Mouse (Mus musculus) hindbrain, embryonic 12.5 days (tissue): ENCODE results near the gene Gvin1. TPM values are rescaled to one million over a fixed set of nuclear protein-coding genes. Genes with fewer than 3 reads are reported as not detected.
"Not testable (repeated sequence)": the region's sequence is repeated elsewhere in the genome, so short reads cannot be mapped to it uniquely, and the experiment has no call there.

ENCODE experiments used
- ATAC-seq: fragments of 200-750 bp; cut with Nextera tagmentation; 2 replicates; pipeline ENCODE4 v1.8.0; 2017; ENCODE audit warnings: moderate TSS enrichment; ENCODE audit not compliant: low FRiP score
- H3K27ac ChIP-seq: fragments of 300-500 bp; sonication (generic); 2 replicates; pipeline ENCODE4 v1.5.1; 2016; ENCODE audit warnings: mild to moderate bottlenecking
- H3K27me3 ChIP-seq: fragments of 300-500 bp; sonication (generic); 2 replicates; pipeline ENCODE4 v1.6.1; 2016; ENCODE audit warnings: mild to moderate bottlenecking
- H3K36me3 ChIP-seq: fragments of 300-500 bp; sonication (generic); 2 replicates; pipeline ENCODE4 v1.6.1; 2016; ENCODE audit warnings: mild to moderate bottlenecking
- H3K4me1 ChIP-seq: fragments of 300-500 bp; sonication (generic); 2 replicates; pipeline ENCODE4 v1.6.1; 2016
- H3K4me2 ChIP-seq: fragments of 300-500 bp; sonication (generic); replicated peaks from 2 replicates; pipeline ENCODE4 v1.6.1; 2016; ENCODE audit warnings: mild to moderate bottlenecking
- H3K4me3 ChIP-seq: fragments of 300-500 bp; sonication (generic); 2 replicates; pipeline ENCODE4 v1.5.1; 2016; ENCODE audit warnings: mild to moderate bottlenecking
- H3K9ac ChIP-seq: fragments of 300-500 bp; sonication (generic); 2 replicates; pipeline ENCODE4 v1.6.1; 2016; ENCODE audit warnings: mild to moderate bottlenecking, moderate library complexity
- H3K9me3 ChIP-seq: fragments of 300-500 bp; sonication (generic); replicated peaks from 2 replicates; pipeline ENCODE4 v1.6.1; 2016; ENCODE audit warnings: mild to moderate bottlenecking
- WGBS: fragments of 180-500 bp; shearing (Covaris S2); methylation state at CpG from one replicate; pipeline ENCODE4 v1.1.7; 2016; 5-methylcytosine and 5-hydroxymethylcytosine counted together
- polyA plus RNA-seq: library from polyadenylated mRNA; unstranded; fragments of >200 nt; fragmentation: Nextera tagmentation; extraction: Ambion mirVana; gene quantifications from 2 replicates; pipeline ENCODE4 v1.2.1, GENCODE M21; 2016

Gene Gvin1
- polyA plus RNA-seq = 0.21 and 0.36 TPM in 2 replicates

GRCm38 (mm10) chr7:106215177-106215576, at the start of gene Gvin1:
TSS of gene Gvin1 (minus strand) at chr7:106215326.
- H3K4me2 ChIP-seq, H3K9ac ChIP-seq, H3K36me3 ChIP-seq, H3K27me3 ChIP-seq, H3K27ac ChIP-seq, H3K9me3 ChIP-seq, H3K4me3 ChIP-seq, ATAC-seq, H3K4me1 ChIP-seq: not testable (repeated sequence)
- 71% methylated on average over 1 of the region's 1 CpGs for WGBS

GRCm38 (mm10) chr7:106251844-106252517, 36.9 kb upstream of the Gvin1 start:
- Histone ChIP-seq H3K27me3 (no peaks in the 10 kb centered on the region), H3K9me3 (peaks cover 9% of the 10 kb centered on the region; the same call in 1 of the 2 replicates), H3K4me3 (no peak overlapping the region), H3K36me3 (no peaks in the 10 kb centered on the region), H3K4me1 (no peaks in the 10 kb centered on the region), H3K4me2 (no peak overlapping the region), H3K27ac (no peak overlapping the region), H3K9ac (no peak overlapping the region)
- WGBS = 75% methylated on average over 2 of the region's 2 CpGs
- ATAC-seq = 0 out of 2 replicates have a peak, but pooled peaks have one; percentile 35

DNA sequence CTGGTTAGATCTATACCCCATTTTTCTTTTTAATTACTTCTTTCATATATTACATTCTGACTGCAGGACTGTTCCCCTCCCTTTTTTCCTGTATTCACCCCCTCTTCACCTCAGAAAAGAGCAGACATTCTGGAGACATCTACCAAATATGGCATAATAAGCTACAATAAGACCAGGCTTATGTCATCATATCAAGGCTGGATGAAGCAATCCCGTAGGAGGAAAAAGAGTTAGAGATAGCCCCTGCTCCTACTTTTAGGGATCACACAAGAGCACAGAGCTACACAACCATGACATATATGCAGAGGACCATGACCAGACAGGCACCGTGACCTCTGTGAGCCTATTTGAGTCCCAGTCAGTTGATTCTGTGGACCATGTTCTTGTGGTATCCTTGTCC, 33.8 kb upstream of the Gvin1 start:
- Histone ChIP-seq H3K9me3 (peaks cover 9% of the 10 kb centered on the region; the same call in 1 of the 2 replicates), H3K4me1 (no peaks in the 10 kb centered on the region), H3K36me3 (no peaks in the 10 kb centered on the region), H3K27ac (no peak overlapping the region), H3K4me3 (no peak overlapping the region), H3K27me3 (no peaks in the 10 kb centered on the region), H3K4me2 (no peak overlapping the region), H3K9ac (no peak overlapping the region)
- no peak for ATAC-seq
- WGBS = 84% methylated on average over 2 of the region's 2 CpGs

DNA sequence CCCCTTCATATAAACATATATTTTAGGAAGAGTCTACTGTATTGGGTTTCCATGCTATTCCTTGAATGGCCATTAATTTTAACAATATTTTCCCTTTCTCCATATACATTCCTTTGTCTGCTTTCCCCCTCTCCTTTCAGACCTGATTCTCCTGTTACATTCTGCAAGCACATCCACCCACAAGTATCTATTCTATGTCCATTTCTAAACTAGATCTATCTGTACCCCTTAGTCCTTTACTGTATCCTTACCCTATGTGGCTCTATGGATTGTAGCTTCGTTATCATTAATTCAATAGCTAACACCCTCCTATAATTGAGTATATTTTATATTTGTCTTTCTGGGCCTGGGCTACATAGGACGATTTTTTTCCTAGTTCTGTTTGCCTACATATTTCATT, 33.1 kb upstream of the Gvin1 start:
- H3K36me3 ChIP-seq = no peaks in the 10 kb centered on the region
- no peaks in the 10 kb centered on the region for H3K27me3 ChIP-seq
- WGBS = 81% methylated on average over 2 of the region's 2 CpGs
- no peak for ATAC-seq
- H3K27ac ChIP-seq = no peak overlapping the region
- peaks cover 5% of the 10 kb centered on the region; the same call in 1 of the 2 replicates for H3K9me3 ChIP-seq
- H3K9ac ChIP-seq = no peak overlapping the region
- no peak overlapping the region for H3K4me3 ChIP-seq
- H3K4me2 ChIP-seq = no peak overlapping the region
- no peaks in the 10 kb centered on the region for H3K4me1 ChIP-seq

DNA sequence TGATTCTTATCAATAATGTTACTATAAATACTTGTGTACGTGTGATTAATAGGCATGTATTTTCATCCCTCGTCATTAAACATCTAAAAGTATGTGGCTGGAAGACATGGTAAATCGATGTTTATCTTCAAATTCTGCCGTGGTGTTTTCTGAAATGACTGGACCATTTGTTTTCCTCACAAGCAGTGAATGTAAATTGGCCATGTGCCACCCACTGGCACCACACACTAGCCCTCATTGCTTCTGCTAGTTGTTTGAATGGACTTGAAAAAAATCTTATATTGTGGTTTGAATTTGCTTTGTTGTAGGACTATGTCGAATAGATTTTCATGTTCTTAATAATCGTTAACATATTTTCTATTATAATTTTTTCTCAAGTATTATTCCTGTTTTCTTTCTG, 30.5 kb upstream of the Gvin1 start:
- H3K36me3 ChIP-seq = no peaks in the 10 kb centered on the region
- ATAC-seq = no peak
- H3K27ac ChIP-seq = no peak overlapping the region
- H3K4me3 ChIP-seq = no peak overlapping the region
- H3K9ac ChIP-seq = no peak overlapping the region
- 0 out of 2 replicates have a peak, but pooled peaks cover 3% of the 10 kb centered on the region for H3K9me3 ChIP-seq
- H3K4me1 ChIP-seq = no peaks in the 10 kb centered on the region
- H3K4me2 ChIP-seq = no peak overlapping the region
- WGBS = 86% methylated on average over 6 of the region's 6 CpGs
- no peaks in the 10 kb centered on the region for H3K27me3 ChIP-seq

- WGBS = 91% methylated on average over 12 of the region's 12 CpGs
- H3K9me3 ChIP-seq, H3K4me3 ChIP-seq, H3K27ac ChIP-seq, H3K4me1 ChIP-seq, H3K36me3 ChIP-seq, H3K27me3 ChIP-seq, H3K9ac ChIP-seq, ATAC-seq, H3K4me2 ChIP-seq: not testable (repeated sequence)
Measured at GRCm38 (mm10) chr7:106240484-106241275, 25.6 kb upstream of the Gvin1 start.

DNA sequence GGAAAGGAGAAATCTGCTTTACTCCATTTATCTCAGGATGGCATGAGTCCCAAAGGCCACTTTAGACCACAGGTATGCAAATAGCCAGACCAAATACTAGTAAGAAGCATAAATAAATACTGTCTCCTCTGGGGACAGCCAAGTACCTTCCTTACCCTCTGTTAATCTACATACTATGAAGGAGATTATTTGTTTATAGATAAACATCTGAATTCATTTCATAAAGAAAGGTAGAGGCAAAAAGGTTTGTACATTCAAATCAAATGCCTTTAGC, 22.0 kb upstream of the Gvin1 start:
- no peak overlapping the region for H3K9ac ChIP-seq
- no peak overlapping the region for H3K4me2 ChIP-seq
- ATAC-seq = no peak
- H3K4me3 ChIP-seq = no peak overlapping the region
- no peaks in the 10 kb centered on the region for H3K36me3 ChIP-seq
- no peaks in the 10 kb centered on the region for H3K27me3 ChIP-seq
- no peaks in the 10 kb centered on the region for H3K9me3 ChIP-seq
- H3K27ac ChIP-seq = no peak overlapping the region
- no peaks in the 10 kb centered on the region for H3K4me1 ChIP-seq

DNA sequence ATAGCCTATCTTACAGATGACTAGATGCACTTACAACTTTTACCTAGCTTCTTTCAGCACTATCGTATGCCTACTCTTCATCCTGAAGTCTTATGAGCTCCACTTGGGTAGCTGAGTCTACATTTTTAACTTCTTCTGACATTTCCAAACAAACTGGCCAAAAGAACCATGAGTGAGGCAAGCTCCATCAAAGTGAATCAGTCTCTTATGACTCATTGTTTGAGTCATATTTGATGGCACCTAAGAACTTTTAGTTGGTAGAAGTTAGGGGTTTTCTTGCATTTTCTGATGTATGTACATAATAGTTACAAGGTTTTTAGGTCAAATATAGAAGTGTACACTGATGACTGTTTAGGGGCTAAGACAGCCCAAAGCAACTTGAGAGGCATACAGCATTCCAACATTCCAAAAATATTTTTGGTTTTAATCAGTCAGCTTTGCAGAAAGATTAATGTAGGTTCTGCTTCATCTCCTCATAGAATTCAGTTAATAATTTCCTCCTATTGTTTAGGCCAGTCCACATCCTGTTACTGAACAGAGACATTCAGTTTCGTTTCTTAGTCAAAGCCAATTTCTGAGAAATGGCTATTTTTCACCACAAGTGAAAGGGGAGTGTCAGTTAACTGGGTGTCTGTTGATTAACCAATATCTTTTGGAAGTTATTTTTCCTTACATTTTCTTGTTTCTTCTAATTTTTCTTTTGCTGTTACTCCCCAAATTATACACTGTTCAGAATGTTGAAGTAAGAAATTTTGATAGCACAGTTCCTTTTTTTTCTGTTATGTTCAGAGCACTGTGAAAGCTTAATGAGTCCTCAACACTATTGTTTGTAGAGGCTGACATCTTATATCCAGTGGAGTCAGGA, 21.4 kb upstream of the Gvin1 start:
- no peak overlapping the region for H3K9ac ChIP-seq
- H3K9me3 ChIP-seq = no peaks in the 10 kb centered on the region

GRCm38 (mm10) chr7:106235596-106235995, 20.5 kb upstream of the Gvin1 start:
- no peak for ATAC-seq
- no peaks in the 10 kb centered on the region for H3K4me1 ChIP-seq
- H3K4me2 ChIP-seq = no peak overlapping the region
- 82% methylated on average over 2 of the region's 2 CpGs for WGBS
- H3K9me3 ChIP-seq = no peaks in the 10 kb centered on the region
- H3K9ac ChIP-seq = no peak overlapping the region
- H3K4me3 ChIP-seq = no peak overlapping the region
- H3K27ac ChIP-seq = no peak overlapping the region
- H3K36me3 ChIP-seq = no peaks in the 10 kb centered on the region
- H3K27me3 ChIP-seq = no peaks in the 10 kb centered on the region

More for the DNA sequence above, 21.4 kb upstream of the Gvin1 start:
- Histone ChIP-seq H3K4me2 (no peak overlapping the region), H3K4me3 (no peak overlapping the region), H3K27ac (no peak overlapping the region), H3K36me3 (no peaks in the 10 kb centered on the region), H3K4me1 (no peaks in the 10 kb centered on the region), H3K27me3 (no peaks in the 10 kb centered on the region)
- WGBS = 72% methylated on average over 2 of the region's 2 CpGs
- no peak for ATAC-seq

DNA sequence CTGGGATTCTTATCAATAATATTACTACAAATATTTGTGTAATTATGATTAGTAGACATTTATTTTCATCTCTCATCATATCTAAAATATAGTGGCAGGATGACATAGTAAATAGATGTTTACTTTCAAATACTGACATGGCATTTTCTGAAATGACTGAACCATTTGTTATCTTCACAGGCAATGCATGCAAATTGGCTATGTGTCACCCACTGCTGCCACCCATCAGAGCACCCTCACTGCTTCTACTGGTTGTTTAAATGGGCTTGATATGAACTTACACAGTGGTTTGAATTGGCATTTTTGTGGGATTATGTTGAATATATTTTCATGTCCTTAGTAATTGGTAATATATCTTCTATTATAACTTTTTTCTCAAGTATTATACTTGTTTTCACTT, 784 bp upstream of the Gvin1 start:
- H3K4me2 ChIP-seq, H3K27ac ChIP-seq, H3K9ac ChIP-seq, ATAC-seq, H3K27me3 ChIP-seq, H3K36me3 ChIP-seq, H3K4me3 ChIP-seq, H3K9me3 ChIP-seq, H3K4me1 ChIP-seq: not testable (repeated sequence)

DNA sequence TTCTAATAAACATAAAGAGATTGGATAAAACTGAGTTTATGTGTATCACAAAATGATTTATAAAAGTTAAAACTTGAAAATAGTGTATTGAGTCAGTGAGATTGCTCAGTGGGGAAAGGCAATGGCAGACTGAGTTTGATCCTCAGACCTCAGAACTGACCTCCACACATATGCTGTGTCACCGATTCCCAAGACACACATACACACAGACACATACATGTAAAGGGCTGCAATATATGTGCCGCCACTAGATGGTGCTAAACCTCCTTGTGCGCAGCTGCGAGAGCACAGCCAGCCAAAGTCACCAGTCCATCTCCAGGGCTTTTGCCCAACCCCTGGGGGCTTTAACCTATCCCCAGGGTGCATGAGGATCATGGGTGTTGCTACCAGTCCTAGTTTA, 1.4 kb downstream of the Gvin1 start:
- not testable (repeated sequence) for H3K4me2 ChIP-seq, H3K4me1 ChIP-seq, H3K27ac ChIP-seq, H3K27me3 ChIP-seq, H3K36me3 ChIP-seq, H3K9me3 ChIP-seq, H3K9ac ChIP-seq, H3K4me3 ChIP-seq
- WGBS = no CpG with 5 or more reads among the region's 4 CpGs
- peak; percentile 50; the same call in 1 of the 2 replicates for ATAC-seq

GRCm38 (mm10) chr7:106206630-106207029, 8.5 kb downstream of the Gvin1 start:
- not testable (repeated sequence) for H3K27ac ChIP-seq, H3K4me1 ChIP-seq, H3K27me3 ChIP-seq, H3K4me2 ChIP-seq, H3K9ac ChIP-seq, H3K9me3 ChIP-seq, H3K36me3 ChIP-seq, H3K4me3 ChIP-seq, ATAC-seq
- WGBS = 79% methylated on average over 2 of the region's 3 CpGs
